Mouse (Mus musculus) MEL (cell line): ENCODE data around the gene Slc43a1.

Experiments
- CTCF ChIP-seq, 3 experiments: IDR thresholded peaks in 2 of 3; conservative IDR thresholded peaks in 1 of 3; 2 replicates each; pipeline ENCODE4 v1.5.1; 2011 to 2012; ENCODE audit warnings: low read length in 3 of 3, low read depth in 2 of 3, mild to moderate bottlenecking in 2 of 3, improper control_type of control experiment in 1 of 3, inconsistent platforms in 1 of 3, mixed read lengths in 1 of 3, moderate library complexity in 1 of 3; ENCODE audit not compliant: control insufficient read depth in 1 of 3, insufficient read depth in 1 of 3, poor library complexity in 1 of 3, severe bottlenecking in 1 of 3
- EP300 ChIP-seq, 2 experiments: IDR thresholded peaks; 2 replicates each; pipeline ENCODE4 v1.6.1; 2011; ENCODE audit warnings: improper control_type of control experiment in 2 of 2, low read length in 2 of 2, low read depth in 1 of 2, mild to moderate bottlenecking in 1 of 2
- GATA1 ChIP-seq: IDR thresholded peaks from 2 replicates; pipeline ENCODE4 v1.6.1; 2011; ENCODE audit warnings: low read depth, low read length, improper control_type of control experiment
- KAT2A ChIP-seq: conservative IDR thresholded peaks from 2 replicates; pipeline ENCODE4 v1.6.1; 2012; ENCODE audit warnings: low read depth, low read length, improper control_type of control experiment, inconsistent platforms
- MXI1 ChIP-seq: IDR thresholded peaks from 2 replicates; pipeline ENCODE4 v1.6.1; 2011; ENCODE audit warnings: mild to moderate bottlenecking, low read depth, low read length, improper control_type of control experiment
- POLR2A ChIP-seq, 2 experiments: IDR thresholded peaks; 2 replicates each; pipeline ENCODE4 v1.6.1; 2011 to 2012; ENCODE audit warnings: low read length in 2 of 2, mild to moderate bottlenecking in 2 of 2, control low read depth in 1 of 2, improper control_type of control experiment in 1 of 2, low read depth in 1 of 2, moderate library complexity in 1 of 2; ENCODE audit not compliant: control insufficient read depth in 1 of 2, insufficient read depth in 1 of 2, poor library complexity in 1 of 2
- TAL1 ChIP-seq: IDR thresholded peaks from 2 replicates; pipeline ENCODE4 v1.6.1; 2012; ENCODE audit warnings: mild to moderate bottlenecking, inconsistent platforms, low read length, moderate library complexity, mixed read lengths
- TCF12 ChIP-seq: IDR thresholded peaks from 2 replicates; pipeline ENCODE4 v1.6.1; 2014; ENCODE audit warnings: low read depth, mild to moderate bottlenecking, inconsistent platforms, low read length, improper control_type of control experiment, moderate library complexity
- USF1 ChIP-seq: IDR thresholded peaks from 2 replicates; pipeline ENCODE4 v1.6.1; 2014; ENCODE audit warnings: low read depth, mild to moderate bottlenecking, inconsistent platforms, low read length, improper control_type of control experiment, moderate library complexity

DNA sequence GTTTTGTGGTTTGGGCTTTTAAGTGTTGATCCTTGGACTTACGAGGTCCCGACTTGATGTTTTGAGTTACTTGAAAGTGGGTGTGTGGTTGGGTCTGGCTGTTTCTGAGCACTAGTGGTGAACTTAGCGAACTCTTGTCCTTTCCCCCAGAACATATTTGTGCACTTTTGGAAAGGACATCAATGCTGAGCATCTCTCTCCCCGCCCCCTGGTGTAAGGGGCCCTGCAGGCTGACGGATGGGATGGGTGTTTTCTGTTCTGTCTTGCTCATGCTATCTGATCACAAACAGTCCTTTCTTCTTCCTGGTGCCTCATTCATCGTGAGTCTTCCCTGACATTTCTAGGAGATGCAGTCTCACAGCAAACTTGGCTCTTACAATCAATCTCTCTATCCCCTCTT, 5.0 kb downstream of the Slc43a1 start:
- TF ChIP-seq POLR2A (IDR thresholded peaks at IDR 0.05; ENCODE audit: control insufficient read depth in 1 of 2, insufficient read depth in 1 of 2, low read depth in 1 of 2, low read length in 2 of 2, poor library complexity in 1 of 2) (no peak), KAT2A (no peak), GATA1 (peak; percentile 58), TCF12 (no peak), USF1 (no peak), CTCF (IDR thresholded peaks at IDR 0.05 in 2 of 3, conservative IDR thresholded peaks at IDR 0.05 in 1 of 3; ENCODE audit: control insufficient read depth in 1 of 3, insufficient read depth in 1 of 3, low read depth in 2 of 3, low read length in 3 of 3, poor library complexity in 1 of 3, severe bottlenecking in 1 of 3) (no peak), EP300 (IDR thresholded peaks at IDR 0.05; ENCODE audit: low read depth in 1 of 2, low read length in 2 of 2) (peak in 1 of 2 experiments; percentile 38; a peak in 2 of 4 replicates), TAL1 (no peak), MXI1 (no peak)
